Mouse (Mus musculus): ENCODE data around the gene Scn8a.

The Scn8a gene

GRCm38 (mm10) chr15:101039651-101040050 lies 170.0 kb downstream of the Scn8a start:
- no peak for DNase-seq (ENCODE audit: low spot score in 2 of 2)

GRCm38 (mm10) chr15:101041966-101042365 lies 172.3 kb downstream of the Scn8a start:
- DNase-seq (ENCODE audit: low spot score in 2 of 2), result no peak

DNA sequence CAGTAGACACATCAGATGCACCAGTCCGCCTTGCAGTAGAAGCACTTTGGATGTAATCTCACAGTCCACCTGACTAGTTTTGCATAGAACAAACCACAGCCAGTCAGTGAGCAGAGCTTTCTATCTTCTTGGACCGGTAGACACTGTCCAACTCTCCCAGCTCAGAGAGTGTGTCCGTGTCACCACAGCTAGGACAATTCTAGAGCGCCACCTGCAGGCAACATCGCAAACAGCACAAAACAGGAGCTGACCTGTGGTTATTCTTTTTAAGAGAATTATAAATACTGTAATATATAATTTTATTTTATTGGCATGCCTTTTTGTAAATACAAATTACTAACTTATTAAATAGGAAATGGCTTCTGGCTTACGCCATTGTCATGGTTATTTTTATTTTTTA lies 173.0 kb downstream of the Scn8a start:
- DNase-seq (ENCODE audit: low spot score in 2 of 2), result peak in 1 of 2 experiments; percentile 50

- DNase-seq (ENCODE audit: low spot score in 2 of 2), result no peak
Observed at GRCm38 (mm10) chr15:101044531-101044930, 174.9 kb downstream of the Scn8a start.

- DNase-seq (ENCODE audit: low spot score in 2 of 2), result no peak
Observed at GRCm38 (mm10) chr15:101046039-101046526, 176.4 kb downstream of the Scn8a start.

GRCm38 (mm10) chr15:101046527-101047193 lies 177.0 kb downstream of the Scn8a start:
- DNase-seq (ENCODE audit: low spot score in 2 of 2), result peak; percentile 35 to 46

DNA sequence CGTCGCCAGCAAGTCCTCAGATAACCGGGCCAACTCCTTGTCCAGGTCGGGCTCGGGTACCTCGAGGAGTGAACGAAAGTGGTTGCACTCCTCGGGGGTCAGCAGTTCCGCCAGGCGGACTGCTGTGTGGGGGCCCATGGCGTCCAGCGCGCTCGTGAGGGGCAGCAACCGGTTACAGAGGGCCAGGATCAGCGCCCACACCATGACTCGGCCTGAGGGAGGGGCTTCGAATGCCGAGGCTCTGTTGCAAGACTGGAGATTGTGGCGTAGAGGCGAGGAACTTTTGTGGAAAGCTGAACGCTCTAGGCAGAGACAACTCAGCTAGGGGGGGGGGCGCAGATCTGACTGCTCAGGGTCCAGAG lies 177.5 kb downstream of the Scn8a start, which contains the start of gene Gm47841:
Gene Gm47841 (minus strand): TSS at position 204 of the 362 bp plus-strand sequence.
- DNase-seq (ENCODE audit: low spot score in 2 of 2), result no peak

DNA sequence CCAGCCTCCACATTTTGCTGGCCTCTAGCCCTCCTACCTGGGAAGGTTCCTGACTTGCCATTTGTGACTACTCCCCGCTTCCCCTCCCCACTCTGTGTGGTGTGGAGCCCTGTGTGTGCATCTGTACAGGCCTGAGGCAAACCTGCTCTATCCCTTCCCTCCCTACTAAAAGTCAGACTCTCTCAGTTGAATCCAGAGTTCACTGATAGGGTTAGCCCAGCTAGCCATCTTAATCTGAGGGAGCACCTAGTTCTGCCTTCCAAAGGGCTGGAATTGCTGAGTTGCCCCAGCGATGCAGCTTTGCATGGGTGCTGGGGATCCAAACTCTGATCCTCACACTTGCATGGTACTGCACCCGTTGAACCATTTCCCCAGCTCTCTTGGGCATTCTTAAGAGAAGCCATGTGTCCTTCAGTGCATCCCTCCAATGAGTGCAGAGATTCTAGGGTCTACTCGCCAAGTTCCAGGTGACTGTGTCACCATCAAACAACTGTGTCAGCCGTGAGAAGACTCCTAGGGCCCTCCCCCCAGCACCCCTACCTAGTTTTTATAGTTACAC lies 178.8 kb downstream of the Scn8a start:
- DNase-seq (ENCODE audit: low spot score in 2 of 2), result no peak

- DNase-seq (ENCODE audit: low spot score in 2 of 2), result no peak
Observed at GRCm38 (mm10) chr15:101051869-101052268, 182.2 kb downstream of the Scn8a start.

- DNase-seq (ENCODE audit: low spot score in 2 of 2), result no peak
Observed at GRCm38 (mm10) chr15:101052560-101053501, 183.2 kb downstream of the Scn8a start.

- no peak for DNase-seq (ENCODE audit: low spot score in 2 of 2)
Observed at GRCm38 (mm10) chr15:101053832-101054459, 184.3 kb downstream of the Scn8a start.

- no peak for DNase-seq (ENCODE audit: low spot score in 2 of 2)
Observed at GRCm38 (mm10) chr15:101054541-101054940, 184.9 kb downstream of the Scn8a start.

DNA sequence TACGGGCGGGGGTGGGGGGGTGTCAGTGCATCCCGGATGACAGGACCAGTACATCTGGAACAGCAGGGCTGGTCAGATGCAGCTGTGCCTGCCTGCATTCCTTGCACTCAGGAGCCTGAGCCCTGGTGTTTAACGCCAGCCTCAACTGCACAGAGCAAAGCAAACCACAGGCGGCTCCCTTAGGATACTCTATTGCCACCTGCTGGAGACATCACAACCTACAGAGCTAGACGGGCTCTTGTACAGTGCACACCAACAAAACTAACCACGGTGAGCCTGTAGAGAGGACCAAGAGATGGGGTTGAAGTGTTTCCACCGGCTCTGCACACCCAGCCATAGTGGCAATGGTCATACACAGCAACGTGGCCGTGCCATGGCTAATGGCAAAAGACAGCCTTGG lies 186.6 kb downstream of the Scn8a start:
- no peak for DNase-seq (ENCODE audit: low spot score in 2 of 2)

DNA sequence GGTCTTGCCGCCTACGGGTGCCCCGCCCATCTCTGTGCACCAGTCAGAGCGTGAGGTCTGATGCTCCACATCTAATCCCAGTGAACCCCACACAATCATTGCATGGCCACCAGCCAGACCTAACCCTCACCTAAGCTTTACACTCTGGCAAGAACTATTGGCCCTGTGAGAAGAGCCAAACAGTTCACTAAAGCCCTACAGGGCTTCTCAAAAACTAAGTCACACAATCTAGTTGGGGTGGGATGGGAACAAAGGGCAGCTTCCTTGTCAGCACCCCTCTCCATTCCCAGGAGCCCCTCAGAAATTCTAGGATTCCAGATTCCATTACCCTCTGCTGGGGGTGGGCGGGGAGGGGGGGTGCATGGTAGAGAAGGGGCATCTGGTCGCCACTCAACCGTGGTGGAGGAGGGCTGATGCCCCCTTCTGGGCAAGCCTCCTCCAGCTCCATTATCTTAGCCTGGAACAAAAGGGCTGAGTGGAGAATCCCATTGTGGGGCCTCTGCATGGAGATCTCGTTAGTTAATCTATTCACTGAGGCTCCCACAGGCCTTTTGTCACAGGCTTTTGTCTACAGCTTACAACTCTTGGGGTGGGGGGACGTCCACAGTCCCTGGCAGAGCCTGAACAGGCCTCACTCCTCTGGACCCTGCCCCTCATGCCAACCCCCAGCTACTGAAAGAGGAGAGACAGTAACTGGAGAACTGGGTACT lies 190.1 kb downstream of the Scn8a start:
- no peak for DNase-seq (ENCODE audit: low spot score in 2 of 2)

DNA sequence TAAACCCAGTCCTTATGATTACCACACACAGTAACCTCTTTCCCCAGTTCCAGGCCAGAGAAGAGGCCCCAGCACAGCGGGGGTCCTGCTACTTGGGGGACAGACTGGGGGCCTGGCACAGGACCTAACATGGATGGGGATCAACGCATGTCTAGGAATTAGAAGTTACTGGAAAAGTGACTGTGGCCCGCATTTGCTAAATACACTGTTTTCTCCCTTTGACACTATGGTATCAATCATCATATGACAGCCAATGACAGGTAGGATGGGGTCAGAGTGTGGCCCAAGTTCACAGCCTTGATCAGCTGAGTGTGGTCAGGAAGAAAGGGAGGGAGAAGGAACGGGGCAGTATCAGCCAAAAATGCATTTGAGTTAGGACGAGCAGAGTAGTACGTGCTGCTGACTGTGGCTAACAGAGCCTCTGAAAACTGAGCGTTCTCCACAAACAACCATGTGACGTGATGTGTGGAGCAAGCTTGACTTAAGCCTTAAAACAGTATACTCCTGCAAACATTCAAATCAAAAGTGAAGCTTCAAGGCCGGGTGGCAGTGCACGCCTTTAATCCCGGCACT lies 190.7 kb downstream of the Scn8a start:
- DNase-seq (ENCODE audit: low spot score in 2 of 2), result no peak

- DNase-seq (ENCODE audit: low spot score in 2 of 2), result peak; percentile 48 to 60
Observed at GRCm38 (mm10) chr15:101065069-101065468, 195.4 kb downstream of the Scn8a start.

DNA sequence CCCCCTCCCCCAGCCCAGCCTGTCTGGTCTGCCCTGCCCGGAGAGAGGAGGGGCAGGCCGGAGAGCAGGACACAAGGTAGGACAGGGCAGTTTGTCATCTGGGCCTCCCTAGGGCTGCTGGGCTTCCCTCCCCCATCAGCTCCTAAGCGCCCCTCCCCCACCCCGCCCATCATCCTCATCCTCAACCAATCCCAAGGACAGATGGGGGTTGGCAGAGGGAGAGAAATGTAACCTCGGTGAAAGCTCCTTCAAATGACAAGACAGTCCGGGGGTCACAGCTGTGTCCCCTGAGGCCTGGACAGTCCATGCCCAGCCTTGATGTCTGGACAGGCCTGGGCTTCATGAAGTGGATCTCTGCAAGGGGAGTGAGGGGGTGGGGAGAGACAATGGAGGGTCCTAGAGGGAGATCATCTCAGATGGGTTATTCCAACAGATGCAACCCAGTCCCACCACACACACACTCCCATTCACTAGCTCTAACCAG lies 196.7 kb downstream of the Scn8a start:
- DNase-seq (ENCODE audit: low spot score in 2 of 2), result no peak

DNA sequence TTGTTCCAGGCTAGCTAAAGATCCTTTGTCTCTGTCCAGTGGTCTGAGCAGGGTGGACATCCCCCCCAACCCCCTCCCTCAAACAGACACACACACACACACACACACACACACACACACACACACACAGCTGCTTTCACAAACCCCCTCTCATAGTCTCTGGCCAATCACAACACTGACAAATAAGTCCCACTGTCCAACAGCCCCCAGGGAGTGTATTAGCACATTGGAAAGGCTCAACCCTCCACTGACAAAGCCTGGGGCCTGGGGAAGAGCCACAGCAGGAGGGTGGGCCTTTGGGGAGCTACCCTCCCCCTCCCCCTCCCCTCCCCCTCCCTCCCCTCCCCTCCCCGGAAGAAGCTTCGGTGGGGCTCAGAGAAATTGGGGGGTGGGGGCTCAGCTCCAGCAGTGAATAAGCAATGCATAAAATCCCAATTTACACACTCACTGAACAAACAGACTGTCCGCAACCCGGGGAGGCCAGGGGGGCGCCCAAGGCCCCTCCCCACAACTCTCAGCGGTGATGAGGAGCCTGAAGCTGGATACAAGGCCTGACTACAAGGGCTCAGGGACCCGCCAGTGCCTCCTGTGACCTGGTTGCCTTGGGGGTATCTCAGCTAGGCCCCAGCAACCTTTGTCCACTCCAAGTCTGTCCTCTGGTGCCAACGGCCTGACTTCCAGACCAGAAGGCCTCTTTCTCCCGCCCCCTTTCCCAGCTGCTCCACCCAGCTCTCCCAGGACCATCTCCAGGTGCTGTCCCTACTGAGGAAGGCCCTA lies 197.4 kb downstream of the Scn8a start:
- DNase-seq (ENCODE audit: low spot score in 2 of 2), result no peak

DNA sequence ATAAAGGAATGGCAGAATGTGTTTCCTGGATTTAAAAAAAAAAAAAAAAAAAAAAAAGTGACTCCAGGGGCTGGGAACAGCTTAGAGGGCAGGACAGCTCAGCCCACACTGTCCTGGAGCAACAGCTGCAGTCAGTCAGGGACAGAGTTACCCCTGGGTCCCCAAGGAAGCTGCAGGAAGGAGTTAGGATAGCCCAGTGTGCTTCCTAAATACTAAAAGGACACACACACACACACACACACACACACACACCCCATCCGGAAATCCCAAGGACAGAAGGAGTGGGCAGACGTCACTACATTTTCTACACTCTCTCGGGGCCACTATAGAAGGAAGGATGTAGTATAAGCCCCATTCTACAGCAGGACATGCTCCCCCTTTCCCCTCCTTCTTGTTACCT lies 198.4 kb downstream of the Scn8a start:
- peak; percentile 70 to 73 for DNase-seq (ENCODE audit: low spot score in 2 of 2)

GRCm38 (mm10) chr15:101068671-101069070 lies 199.0 kb downstream of the Scn8a start:
- DNase-seq (ENCODE audit: low spot score in 2 of 2), result no peak

Measured in heart, adult 9 months (tissue).